Mouse (Mus musculus): Measurements from ENCODE around the gene Vipr1.

Vipr1 gene

DNA sequence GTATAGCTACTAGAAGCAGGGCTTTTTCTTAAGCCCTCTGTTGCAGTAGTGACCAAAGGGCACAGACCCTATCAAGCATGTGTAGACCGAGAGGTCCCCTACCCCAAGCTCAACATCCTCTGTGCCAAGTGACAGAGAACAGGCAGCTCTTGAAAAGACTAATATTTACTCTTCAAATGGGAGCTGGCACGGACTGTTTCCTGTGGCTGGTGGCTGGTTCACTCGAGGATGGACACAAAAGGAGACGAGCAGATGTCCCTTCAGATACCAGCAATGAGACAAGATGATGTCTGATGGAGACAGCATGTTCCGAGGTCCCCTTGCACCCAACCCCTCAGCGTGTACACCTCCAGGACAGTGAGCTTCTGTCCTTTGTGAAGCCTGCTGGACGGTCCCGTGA lies 35.0 kb downstream of the Vipr1 start:
- DNase-seq (ENCODE audit: low spot score in 2 of 2): no peak

DNA sequence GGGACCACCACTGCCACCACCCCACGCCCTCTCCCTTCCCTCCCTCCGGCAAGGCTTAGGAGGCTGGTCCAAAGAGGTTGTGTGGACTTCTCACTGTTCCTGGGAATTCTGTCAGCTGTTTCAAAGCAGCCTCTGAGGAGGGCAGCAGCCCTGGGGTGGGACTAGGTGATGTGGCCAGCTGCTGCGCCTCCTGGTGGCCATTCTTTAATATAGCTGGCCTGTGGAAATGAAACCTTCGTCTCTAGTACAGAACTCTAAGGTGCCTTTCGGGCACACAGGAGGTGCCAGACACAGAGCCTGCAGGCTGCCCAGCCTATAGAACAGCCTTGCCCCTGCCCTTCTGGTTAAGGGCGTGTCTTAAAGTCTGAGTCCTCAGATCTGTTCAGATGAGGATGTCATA lies 37.0 kb downstream of the Vipr1 start:
- no peak for DNase-seq (ENCODE audit: low spot score in 2 of 2)

DNA sequence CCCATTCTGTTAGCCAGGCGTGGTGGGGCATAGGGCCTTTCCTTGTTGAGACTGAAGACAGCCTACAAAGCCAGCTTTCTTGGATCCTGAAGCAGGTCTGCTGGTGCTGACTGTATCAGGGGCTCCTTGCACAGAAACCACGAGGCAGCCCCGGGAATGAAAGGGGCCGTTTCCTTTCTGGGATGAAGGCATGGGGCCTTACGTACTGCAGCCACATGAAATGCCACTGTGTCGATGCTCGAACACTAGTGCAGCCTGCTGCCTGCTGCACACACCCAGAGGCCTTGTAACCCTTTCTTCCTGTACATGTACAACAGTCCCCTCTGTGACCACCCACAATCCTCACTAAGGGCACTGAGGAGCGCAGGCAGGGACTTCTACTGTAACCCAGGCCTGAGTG lies 38.7 kb downstream of the Vipr1 start:
- DNase-seq (ENCODE audit: low spot score in 2 of 2): no peak

DNA sequence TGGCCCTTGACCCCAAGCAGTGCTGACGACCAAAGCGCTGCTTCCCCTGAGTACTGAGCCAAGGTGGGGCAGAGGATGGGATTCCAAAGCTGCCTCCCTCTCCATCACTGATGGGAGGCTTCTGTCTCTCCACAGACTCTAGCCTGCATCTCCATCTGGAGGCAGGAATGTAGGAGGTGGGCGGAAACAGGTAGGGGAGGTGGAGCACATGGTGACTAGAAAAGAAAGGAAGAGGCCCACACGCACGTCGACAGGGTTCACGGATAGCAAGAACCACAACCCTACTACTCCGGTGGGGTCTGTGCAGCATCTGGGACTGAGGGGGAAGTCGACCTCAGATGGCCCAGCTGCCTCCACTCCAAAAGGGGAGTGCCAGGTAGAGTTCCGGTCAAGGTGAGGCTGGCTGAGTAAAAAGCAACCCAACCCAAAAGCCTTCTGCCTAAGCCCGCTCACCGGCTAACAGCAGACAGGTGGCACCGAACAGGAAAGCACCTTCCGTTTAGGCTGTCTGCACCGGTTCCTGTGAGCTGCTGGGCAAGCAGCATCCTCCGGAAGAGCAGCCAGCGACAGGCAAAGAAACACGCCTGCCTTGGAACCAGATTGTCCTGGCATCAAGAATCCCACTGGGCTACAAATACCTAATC lies 39.6 kb downstream of the Vipr1 start:
- no peak for DNase-seq (ENCODE audit: low spot score in 2 of 2)

DNA sequence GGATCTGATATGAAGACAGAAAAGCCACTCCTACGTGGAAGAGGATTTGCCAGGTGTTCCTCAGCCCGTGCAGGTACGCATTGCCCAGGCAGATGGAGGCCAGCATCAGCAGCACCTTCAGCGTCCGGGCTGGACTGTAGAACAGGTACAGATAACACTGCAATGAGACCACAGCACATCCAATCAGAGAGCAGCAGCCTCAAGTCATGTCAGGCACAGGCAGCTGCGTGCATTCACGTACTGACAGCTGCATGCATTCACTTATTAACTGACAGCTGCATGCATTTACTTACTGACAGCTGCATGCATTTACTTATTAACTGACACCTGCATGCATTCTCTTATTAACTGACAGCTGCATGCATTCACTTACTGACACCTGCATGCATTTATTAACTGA lies 42.2 kb downstream of the Vipr1 start:
- DNase-seq (ENCODE audit: low spot score in 2 of 2): no peak

DNA sequence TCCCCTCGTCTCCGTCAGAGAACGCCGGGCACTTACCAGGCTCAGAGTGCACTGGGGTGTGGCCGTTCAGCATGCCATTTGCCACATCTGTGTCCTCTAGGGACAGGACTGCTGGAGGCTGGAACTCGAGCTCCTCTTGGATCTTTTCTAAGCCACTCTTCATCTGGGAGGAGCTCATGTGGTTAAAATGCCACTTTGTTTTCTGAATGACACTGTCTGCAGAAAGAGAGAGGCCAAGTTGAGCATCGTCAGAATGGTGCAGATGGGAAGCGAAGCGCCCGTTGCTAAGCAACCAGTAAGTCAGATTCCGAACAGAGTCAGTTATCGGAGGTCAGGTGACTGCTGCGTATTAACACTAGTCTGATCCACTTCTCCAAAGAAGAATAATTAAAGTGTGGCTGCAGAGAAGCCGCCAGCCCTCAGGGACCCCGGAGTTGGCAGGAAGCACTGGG lies 47.7 kb downstream of the Vipr1 start:
- DNase-seq (ENCODE audit: low spot score in 2 of 2): no peak

DNA sequence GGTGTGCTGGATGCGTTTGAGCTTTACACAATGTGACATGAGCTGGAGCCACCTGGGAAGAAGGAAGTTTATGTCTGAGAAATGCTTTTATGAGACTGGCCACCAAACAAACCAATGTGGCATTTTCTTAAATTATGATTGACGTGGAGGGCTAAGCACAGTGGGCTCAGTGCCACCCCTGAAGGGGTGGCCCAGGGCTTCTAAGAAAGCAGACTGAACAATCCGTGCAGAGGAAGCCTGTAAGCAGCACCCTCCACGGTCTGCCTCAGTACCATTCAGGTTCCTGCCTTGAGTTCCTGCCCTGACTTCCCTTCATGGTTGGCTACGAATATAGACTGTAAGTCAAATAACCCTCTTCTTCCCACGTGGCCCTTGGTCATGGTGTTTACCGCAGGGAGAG lies 48.2 kb downstream of the Vipr1 start:
- no peak for DNase-seq (ENCODE audit: low spot score in 2 of 2)

DNA sequence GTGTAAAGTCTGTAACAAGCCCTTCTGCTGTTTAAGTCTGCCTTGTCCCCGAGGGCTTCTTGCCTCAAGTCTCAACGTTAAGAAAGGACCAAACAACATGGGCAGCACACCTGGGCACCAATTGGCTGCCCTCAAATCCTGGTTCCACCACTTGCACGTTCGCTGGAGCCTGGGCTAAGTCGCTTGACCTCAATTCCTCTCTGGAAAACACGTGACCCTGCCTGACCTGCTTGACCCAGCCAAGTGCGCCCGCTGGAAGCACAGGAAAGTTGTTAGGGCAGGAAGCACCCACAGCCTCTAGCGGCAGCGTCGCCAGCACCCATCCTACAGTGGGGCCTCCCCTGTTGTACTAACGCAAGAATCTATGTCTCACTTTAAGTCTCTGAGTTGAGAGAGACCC lies 52.2 kb downstream of the Vipr1 start:
- DNase-seq (ENCODE audit: low spot score in 2 of 2): no peak

DNA sequence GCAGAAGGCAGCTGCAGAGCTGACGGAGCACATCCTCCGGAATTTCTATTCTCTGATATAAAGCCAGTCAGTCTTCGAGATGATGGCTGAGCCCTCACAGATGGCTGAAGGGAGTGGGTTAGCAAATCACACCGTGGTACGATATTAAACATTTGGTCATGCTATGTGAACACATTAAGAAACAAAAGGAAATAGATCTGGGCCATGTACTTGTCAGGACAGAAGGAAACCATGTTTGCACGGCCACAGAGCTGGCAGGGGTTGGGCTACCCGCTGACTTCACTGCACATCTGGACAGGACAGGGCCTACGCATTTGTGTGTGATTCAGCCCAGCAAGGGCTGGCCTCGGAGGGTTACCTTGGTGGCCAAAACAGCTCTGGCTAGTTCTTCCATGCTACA lies 54.1 kb downstream of the Vipr1 start:
- DNase-seq (ENCODE audit: low spot score in 2 of 2): no peak

DNA sequence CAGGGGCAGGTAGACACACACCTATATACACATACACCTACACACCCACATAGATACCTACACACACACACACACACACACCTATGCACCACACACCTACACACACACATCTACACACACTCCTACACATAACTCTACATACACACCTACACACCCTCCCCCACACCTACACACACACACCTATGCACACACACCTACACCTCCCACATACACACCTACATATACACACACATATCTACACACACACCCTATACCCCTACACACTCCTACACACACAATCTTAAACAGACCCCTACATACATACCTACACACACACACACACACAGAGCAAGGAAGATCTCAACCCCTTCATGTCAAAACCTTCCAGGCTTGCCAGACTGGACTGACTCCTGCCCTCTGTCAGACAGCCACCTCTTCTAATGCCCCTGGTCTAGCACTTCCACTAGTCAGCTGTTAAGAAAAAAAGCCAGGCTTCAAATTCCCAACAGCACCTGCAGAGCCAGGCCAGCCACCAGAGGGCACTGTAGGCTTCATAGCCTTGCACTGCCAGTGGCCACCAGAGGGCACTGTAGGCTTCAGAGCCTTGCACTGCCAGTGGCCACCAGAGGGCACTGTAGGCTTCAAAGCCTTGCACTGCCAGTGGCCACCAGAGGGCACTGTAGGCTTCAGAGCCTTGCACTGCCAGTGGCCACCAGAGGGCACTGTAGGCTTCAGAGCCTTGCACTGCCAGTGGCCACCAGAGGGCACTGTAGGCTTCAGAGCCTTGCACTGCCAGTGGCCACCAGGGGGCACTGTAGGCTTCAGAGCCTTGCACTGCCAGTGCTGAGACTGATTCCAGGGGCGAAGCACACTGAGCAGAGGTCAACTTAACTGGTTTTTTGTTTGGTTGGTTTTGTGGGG lies 54.9 kb downstream of the Vipr1 start:
- DNase-seq (ENCODE audit: low spot score in 2 of 2): peak; percentile 55 to 62

DNA sequence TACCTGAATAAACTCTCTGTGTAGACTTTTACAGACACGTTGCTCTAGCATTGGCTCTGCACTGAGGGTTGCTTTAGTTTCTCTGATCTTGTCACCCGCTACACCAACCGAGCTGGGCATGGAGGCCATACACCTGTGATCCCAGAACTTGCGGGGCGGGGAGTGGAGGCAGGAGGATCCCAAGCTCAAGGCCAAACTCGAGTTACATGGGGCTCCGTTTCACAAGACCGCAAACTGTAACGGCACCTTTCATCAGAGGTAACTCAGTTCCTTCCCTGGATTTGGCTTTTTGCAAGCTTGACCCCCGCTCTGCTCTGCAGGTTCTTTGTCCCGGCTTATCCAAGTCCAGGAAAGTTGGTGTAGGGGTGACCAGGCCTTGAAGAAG lies 61.7 kb downstream of the Vipr1 start:
- no peak for DNase-seq (ENCODE audit: low spot score in 2 of 2)

DNA sequence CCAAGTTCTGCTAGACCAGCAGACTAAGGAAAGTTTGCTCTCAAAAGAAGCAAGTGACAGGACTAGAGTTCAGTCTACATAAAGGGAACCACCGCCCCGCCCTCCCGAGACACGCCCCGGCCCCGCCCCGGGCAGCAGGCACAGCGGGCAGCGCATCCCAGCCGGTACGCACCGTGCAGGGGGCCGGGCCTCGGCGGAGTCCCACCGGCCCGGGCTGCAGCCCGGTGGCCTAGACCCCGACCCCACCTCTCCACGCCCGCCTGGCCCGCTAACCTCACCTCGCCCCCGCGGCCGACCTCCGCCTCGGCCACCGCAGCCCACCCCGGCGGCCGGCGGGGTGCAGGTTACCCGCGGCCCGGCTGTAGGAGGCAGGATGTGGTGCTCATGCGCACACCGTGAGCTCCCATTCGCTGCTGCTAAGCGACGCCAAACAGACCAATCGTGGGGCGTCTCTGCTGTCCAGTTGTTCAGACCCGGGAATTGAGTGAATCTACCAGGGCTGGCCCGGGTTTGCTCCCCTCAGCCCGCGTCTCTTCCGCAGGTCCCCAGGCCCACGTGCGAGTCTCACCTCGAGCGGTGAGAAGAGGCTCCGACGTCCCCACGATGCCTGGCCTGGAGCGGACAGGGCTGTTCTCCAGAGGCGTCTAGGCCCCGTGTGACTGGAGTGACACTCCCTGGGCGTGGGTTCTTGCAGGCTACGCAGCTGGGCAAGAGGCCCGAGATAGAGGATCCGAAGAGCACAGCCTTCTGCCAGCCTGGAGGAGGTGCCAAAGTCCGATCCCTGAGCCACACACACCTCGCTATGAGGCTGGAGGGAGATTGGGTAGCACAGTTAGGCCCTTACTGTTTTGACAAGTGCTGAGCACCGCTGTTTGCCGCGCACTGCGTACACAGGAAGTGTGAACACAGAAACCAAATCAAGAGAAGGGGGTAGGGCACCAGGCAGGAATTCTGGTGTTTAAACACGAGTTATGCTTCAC lies 62.4 kb downstream of the Vipr1 start, which contains the start of gene Sec22c:
TSS of gene Sec22c (minus strand) at position 845 of the 980 bp plus-strand sequence.
- peak; percentile 78 to 79 for DNase-seq (ENCODE audit: low spot score in 2 of 2)

DNA sequence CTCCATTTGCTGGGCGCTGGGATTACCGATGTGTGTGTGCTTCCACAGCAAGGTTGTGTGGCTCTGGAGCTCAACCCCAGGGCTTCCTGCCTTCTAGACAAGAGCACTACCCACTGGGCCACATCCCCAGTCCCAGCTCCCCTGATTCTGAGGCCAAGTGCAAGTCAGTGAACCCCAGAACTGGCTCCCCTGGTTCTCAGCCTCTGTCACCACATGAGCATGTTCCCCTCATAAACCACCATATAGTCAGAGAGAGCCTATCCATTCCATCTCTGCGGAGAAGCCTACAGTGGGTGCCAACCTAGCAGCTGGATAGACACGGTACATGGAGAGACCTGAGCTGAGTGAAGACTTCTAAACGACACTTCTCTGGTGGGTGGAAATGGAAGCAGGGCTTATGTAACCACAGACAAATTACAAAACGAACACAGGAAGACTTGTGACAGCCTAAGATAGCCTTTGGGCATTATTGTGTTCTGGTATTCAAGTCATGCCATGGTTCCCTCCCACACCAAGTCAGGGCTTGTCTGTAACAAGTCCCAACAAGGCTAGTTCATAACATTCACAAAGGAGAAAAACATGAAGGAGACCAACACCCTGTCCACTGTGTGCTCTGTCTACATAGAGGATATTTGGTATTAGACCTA lies 63.6 kb downstream of the Vipr1 start:
- DNase-seq (ENCODE audit: low spot score in 2 of 2): no peak

DNA sequence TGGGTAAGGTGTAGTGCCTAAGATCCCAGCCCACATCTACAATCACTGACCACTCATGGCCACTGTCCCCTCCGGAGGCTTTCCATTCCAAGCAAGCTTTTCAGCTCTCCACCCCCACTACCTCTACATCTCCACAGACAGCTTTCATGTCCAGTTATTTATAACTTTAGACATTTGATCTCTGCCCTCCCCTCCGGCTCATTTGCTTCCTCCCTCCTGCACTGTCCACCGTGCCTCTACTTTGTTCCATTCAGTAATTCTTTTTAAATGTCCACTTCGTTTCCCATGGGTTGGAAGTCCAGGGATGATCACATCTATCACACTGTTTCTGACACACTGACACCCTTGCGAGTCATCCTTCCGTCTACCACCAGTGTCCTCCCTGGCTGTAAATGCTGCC lies 65.3 kb downstream of the Vipr1 start:
- no peak for DNase-seq (ENCODE audit: low spot score in 2 of 2)

DNA sequence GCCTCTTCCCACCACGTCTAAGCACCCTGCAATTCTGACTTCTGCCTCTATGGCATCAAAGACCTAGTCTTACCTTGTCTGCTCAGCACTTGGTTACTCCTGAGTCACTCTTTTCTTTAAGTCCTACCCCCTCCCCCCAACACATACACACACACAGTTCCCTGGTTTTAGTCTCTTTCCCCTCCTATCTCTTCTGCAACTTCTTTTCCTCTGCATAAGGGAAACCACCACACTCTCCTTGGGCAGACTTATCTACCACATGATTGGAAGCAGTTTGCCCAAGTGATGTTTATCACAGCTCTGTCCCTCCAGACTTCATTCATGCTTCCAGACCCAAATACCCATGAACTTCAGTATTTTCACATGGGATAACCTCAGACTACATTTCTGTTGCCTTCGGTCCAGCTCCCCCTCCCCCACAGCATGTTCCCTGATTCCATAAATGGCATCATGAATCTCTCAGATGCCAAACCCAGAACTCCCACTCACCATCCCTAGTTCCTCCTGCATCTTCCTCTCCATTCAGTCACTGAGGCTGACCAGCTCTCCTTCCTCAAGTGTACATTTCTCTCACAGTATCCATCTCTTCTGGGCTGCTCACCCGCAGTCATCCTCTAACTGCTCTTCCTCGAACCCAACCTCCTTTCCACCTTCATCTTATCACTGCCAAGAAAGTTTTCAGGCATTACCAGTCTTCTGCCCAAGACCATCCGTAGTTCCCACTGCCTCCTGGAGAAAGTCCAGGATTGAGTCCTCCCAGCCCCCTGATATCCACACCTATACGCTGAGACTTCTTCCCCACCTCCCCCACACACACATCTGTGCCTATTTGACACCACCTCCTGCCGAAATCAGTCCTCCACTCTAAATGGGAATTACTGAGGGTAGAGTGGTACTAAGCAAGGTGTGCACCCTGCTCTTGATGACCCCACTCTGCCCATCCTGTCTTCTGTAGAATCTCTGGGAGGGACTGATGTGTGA lies 66.3 kb downstream of the Vipr1 start:
- DNase-seq (ENCODE audit: low spot score in 2 of 2): peak in 1 of 2 experiments; percentile 5

DNA sequence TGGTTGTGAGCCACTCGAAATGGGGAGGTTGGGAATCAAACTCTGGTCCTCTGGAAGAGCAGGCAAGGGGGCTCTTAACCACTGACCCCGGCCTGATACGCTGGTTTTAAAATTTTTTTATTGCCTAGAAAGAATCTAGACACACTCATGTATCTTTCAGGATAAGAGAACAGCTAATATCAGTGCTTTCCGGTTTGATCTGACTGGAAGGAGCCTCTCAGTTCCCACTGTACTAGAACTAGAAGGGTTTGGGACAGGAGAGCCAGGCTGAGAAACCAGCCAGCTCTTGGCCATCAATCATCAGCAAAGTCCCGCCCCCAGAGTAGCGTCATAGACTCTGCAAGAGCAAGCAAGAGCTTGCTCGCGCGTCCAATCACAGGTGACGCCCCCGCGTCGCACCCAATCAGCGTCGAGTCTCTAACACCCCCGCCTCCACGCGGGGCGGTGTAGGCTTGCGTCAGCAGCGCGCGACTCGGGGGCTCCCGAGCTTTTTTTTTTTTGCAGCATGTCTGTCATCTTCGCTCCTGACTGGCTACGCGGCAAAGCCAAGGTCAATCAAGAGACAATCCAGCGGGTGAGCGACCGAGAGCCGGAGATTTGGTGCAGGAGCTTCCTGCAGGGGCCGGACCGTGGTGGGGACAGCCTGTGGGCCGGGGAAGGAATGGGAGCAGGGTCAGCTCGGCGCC lies 67.5 kb downstream of the Vipr1 start, which contains the start of gene Ss18l2:
TSS of gene Ss18l2 (plus strand) at position 432 of the 686 bp plus-strand sequence.
- peak; percentile 93 to 95 for DNase-seq (ENCODE audit: low spot score in 2 of 2)

DNA sequence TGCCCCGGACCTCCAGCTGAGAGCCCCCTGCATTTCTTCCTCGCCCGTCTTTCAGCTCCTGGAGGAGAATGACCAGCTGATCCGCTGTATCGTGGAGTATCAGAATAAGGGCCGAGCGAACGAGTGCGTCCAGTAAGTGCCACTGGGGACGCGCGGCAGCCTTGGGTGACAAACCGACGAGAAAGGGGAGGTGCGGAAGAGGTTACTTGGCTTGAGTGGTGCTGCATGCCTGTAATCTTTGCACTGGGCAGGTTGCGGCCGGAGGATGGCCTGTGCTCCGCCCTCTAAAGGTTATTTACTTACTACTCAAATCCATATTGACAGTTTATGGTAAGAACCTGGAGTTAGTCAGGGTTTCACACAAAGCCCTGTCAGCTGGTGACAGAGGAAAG lies 68.1 kb downstream of the Vipr1 start:
- DNase-seq (ENCODE audit: low spot score in 2 of 2): peak in 1 of 2 experiments; percentile 33

DNA sequence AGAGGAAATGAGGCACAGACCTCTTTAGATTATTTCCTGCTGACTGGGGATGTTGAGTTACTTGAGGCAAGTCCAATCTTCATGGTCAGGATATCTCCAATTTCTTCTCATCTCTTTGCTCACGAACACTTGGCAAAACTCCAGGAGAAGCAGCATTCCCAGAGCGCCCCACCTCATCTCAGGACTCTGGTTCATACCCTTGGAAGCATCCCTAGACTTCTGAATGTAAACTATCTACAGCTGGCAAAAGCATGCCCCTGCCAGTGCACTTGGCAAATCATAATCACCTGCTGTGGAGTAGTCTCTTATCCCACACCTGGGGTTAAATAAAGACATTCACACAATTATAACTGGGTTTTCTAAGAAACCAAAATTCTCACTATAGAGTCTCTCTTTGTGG lies 74.5 kb downstream of the Vipr1 start:
- DNase-seq (ENCODE audit: low spot score in 2 of 2): no peak

DNA sequence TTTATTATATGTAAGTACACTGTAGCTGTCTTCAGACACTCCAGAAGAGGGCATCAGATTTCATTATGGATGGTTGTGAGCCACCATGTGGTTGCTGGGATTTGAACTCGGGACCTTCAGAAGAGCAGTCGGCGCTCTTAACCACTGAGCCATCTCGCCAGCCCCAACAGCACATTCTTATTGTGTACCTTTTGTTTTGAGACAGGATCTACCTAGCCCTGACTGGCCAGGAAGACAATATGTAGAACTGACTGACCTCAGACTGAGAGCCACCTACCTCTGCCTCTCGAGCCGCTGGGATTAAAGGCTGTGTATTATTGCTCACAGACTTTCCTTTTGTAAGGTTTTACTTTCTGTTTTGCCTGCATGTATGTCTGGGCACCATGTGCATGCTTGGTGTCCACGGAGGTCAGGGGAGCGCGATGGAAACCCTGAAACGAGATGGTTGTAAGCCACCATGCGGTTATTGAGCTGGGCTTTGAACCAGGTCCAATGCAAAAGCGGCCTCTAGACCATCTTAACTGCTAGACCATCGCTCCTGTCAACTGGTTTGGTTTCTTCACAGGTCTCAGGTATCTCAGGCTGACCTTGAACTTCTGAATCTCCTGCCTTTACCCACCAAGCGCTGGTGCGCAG lies 75.7 kb downstream of the Vipr1 start:
- no peak for DNase-seq (ENCODE audit: low spot score in 2 of 2)
